Mouse (Mus musculus): ENCODE measurements around the gene Ccm2.
A peak's percentile ranks its signal among the peaks of the same experiment; 100 is the strongest.
"Not testable (repeated sequence)": the region's sequence is repeated elsewhere in the genome, so short reads cannot be mapped to it uniquely, and the experiment has no call there.

Gene Ccm2

GRCm38 (mm10) chr11:6546205-6547013 is at the start of gene Ccm2:
Gene Ccm2 (plus strand): TSS chr11:6546887.
- peak; percentile 99 for DNase-seq

GRCm38 (mm10) chr11:6497311-6497948 is 49.3 kb upstream of the Ccm2 start:
- DNase-seq = no peak

- no peak for DNase-seq
Measured at GRCm38 (mm10) chr11:6502506-6502905, 44.2 kb upstream of the Ccm2 start.

GRCm38 (mm10) chr11:6504226-6504625 is 42.5 kb upstream of the Ccm2 start:
- no peak for DNase-seq

GRCm38 (mm10) chr11:6504689-6505088 is 42.0 kb upstream of the Ccm2 start:
- DNase-seq = no peak

- DNase-seq = no peak
Measured at GRCm38 (mm10) chr11:6506516-6506915, 40.2 kb upstream of the Ccm2 start.

GRCm38 (mm10) chr11:6508269-6508876 is 38.3 kb upstream of the Ccm2 start:
- DNase-seq = no peak

- no peak for DNase-seq
Measured at GRCm38 (mm10) chr11:6514837-6515236, 31.9 kb upstream of the Ccm2 start.

GRCm38 (mm10) chr11:6519491-6520033 is 27.1 kb upstream of the Ccm2 start:
- DNase-seq = no peak

- DNase-seq = no peak
Measured at GRCm38 (mm10) chr11:6520507-6521173, 26.0 kb upstream of the Ccm2 start, which contains the start of gene Myo1g. Gene Myo1g (minus strand): TSS chr11:6520965.

- no peak for DNase-seq
Measured at GRCm38 (mm10) chr11:6522782-6523525, 23.7 kb upstream of the Ccm2 start.

GRCm38 (mm10) chr11:6523662-6524088 is 23.0 kb upstream of the Ccm2 start:
- no peak for DNase-seq

GRCm38 (mm10) chr11:6524165-6524879 is 22.4 kb upstream of the Ccm2 start:
- DNase-seq = no peak

GRCm38 (mm10) chr11:6524880-6525238 is 21.8 kb upstream of the Ccm2 start:
- DNase-seq = no peak

GRCm38 (mm10) chr11:6525241-6525640 is 21.4 kb upstream of the Ccm2 start:
- DNase-seq = no peak

- DNase-seq = not testable (repeated sequence)
Measured at GRCm38 (mm10) chr11:6526526-6527255, 20.0 kb upstream of the Ccm2 start.

- no peak for DNase-seq
Measured at GRCm38 (mm10) chr11:6527256-6528185, 19.2 kb upstream of the Ccm2 start.

- DNase-seq = peak; percentile 100
Measured at GRCm38 (mm10) chr11:6528186-6529006, 18.3 kb upstream of the Ccm2 start.

GRCm38 (mm10) chr11:6529961-6530360 is 16.7 kb upstream of the Ccm2 start:
- DNase-seq = no peak
